Mouse (Mus musculus): Measurements from ENCODE around the gene Acad12.

DNA sequence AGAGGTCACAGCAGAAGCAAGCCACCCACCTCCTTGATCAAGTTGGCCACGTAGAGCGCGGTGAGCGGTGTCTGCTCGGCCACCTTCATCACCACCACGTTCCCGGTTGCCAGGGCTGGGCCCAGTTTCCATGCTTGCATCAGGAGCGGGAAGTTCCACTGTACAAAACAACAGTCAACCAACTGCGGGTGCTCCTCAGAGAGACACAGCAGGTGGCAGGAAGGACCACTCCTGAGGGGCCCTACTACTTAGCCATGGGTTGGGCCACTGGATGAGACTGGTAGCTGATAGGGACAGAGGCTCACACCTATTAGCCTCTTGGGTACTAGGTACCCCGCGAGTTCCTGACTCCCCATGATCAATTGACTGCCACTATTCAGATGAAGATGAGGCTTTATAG, 42.9 kb downstream of the Acad12 start:
- TF ChIP-seq POLR2A (IDR thresholded peaks at IDR 0.05; ENCODE audit: borderline replicate concordance, insufficient read depth, low read length) (no peak), CTCF (IDR thresholded peaks at IDR 0.05; ENCODE audit: borderline replicate concordance, insufficient read depth, low read depth, low read length) (no peak)
